Mouse (Mus musculus) midbrain, embryonic 14.5 days (tissue): Measurements from ENCODE around the gene Naaa. TPM values are rescaled to one million over a fixed set of nuclear protein-coding genes. Genes with fewer than 3 reads are reported as not detected.

Source experiments
- ATAC-seq: fragments of 200-750 bp; cut with Nextera tagmentation; 2 replicates; pipeline ENCODE4 v1.8.0; 2017; ENCODE audit warnings: moderate number of reproducible peaks, moderate library complexity; ENCODE audit not compliant: low FRiP score, low TSS enrichment
- DNase-seq: peaks from one replicate; pipeline ENCODE4 v3.0.0-alpha.2; 2015
- H3K27ac ChIP-seq: fragments of 300-500 bp; sonication (generic); replicated peaks from 2 replicates; pipeline ENCODE4 v1.5.1; 2014; ENCODE audit warnings: mild to moderate bottlenecking, low read depth, low read length, moderate library complexity
- H3K27me3 ChIP-seq: fragments of 300-500 bp; sonication (generic); 2 replicates; pipeline ENCODE4 v1.6.1; 2014; ENCODE audit warnings: low read length, control low read depth, mixed read lengths; ENCODE audit not compliant: control insufficient read depth, insufficient read depth
- H3K36me3 ChIP-seq: fragments of 300-500 bp; sonication (generic); 2 replicates; pipeline ENCODE4 v1.6.1; 2014; ENCODE audit warnings: low read length, control low read depth; ENCODE audit not compliant: control insufficient read depth, insufficient read depth
- H3K4me1 ChIP-seq: fragments of 300-500 bp; sonication (generic); 2 replicates; pipeline ENCODE4 v1.6.1; 2014; ENCODE audit warnings: mild to moderate bottlenecking, antibody characterized with exemption, low read length, control low read depth; ENCODE audit not compliant: control insufficient read depth, insufficient read depth
- H3K4me2 ChIP-seq: fragments of 300-500 bp; sonication (generic); 2 replicates; pipeline ENCODE4 v1.6.1; 2014; ENCODE audit warnings: mild to moderate bottlenecking, low read length, moderate library complexity
- H3K4me3 ChIP-seq: fragments of 300-500 bp; sonication (generic); replicated peaks from 2 replicates; pipeline ENCODE4 v1.5.1; 2014; ENCODE audit warnings: low read depth, low read length
- H3K9ac ChIP-seq: fragments of 300-500 bp; sonication (generic); replicated peaks from 2 replicates; pipeline ENCODE4 v1.6.1; 2014; ENCODE audit warnings: mild to moderate bottlenecking, low read length, moderate library complexity
- H3K9me3 ChIP-seq: fragments of 300-500 bp; sonication (generic); 2 replicates; pipeline ENCODE4 v1.6.1; 2016; ENCODE audit warnings: low read length, control low read depth, mixed read lengths; ENCODE audit not compliant: control insufficient read depth
- WGBS: fragments of 180-500 bp; shearing (Covaris S2); extraction: QIAGEN DNeasy Blood & Tissue Kit; methylation state at CpG from one replicate; pipeline ENCODE4 v1.1.7; 2014; 5-methylcytosine and 5-hydroxymethylcytosine counted together
- polyA plus RNA-seq: library from polyadenylated mRNA; unstranded; fragments of >200 nt; fragmentation: Nextera tagmentation; extraction: Ambion mirVana; gene quantifications from 2 replicates; pipeline ENCODE4 v1.2.1, GENCODE M21; 2014

Gene Naaa
- 15.2 and 17.4 TPM in 2 replicates for polyA plus RNA-seq

DNA sequence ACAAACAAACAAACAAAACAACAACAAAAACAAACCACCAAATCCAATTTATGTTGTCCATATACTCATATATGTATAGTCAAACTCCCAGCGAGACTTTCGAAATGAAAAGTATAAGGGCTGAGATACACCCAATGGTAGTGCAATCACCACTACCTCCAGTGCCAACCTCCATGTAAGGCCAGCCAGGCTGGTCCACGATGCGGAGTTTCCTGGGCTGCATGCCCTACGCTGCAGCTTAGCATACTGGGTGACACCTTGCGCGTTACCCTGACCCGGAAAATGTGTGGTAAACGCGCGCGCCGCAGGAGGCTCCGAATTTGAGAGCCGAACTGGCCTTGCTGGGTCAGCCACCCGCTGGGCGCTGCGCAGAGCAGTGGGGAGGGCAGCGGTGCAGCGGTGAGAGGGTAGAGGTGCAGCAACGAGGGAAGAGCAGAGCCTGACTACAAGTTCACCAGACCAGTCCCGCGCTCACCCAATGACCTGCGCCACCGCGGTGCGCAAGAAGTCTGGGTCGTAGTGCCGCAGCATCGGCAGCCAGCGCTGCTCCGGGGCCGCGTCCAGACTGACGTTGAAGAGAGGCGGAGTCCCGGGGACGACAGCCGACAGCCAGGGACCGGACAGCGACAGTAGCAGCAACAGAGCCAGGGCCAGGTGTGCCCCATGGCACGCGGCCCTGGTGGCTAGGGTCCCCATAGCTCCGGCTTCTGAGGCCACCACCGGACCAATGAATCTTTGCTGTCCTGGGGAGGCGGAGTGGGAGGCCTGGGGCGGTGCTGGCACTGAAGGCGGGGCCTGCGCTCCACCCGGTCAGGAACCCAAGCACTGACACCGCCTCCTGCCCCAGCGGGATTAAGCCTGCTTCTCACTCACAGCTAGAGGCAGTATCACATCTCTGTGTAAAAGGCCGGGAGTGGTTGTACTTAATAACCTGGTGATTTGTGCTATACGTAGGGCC, at the start of gene Naaa:
Gene Naaa, minus strand, starts transcription at position 734 of the 958 bp plus-strand sequence.
- Histone ChIP-seq H3K36me3 (no peaks in the 10 kb centered on the region), H3K27me3 (no peaks in the 10 kb centered on the region; the same call in 1 of the 2 replicates), H3K27ac (peak within 1 kb of the TSS; percentile 49), H3K4me3 (peak within 1 kb of the TSS; percentile 58), H3K9ac (peak within 1 kb of the TSS; percentile 61), H3K9me3 (no peaks in the 10 kb centered on the region), H3K4me1 (peaks cover 7% of the 10 kb centered on the region), H3K4me2 (peak within 1 kb of the TSS; percentile 87)
- WGBS, result 3% methylated on average over 54 of the region's 54 CpGs
- DNase-seq (peak; percentile 83), ATAC-seq (peak; percentile 86)

DNA sequence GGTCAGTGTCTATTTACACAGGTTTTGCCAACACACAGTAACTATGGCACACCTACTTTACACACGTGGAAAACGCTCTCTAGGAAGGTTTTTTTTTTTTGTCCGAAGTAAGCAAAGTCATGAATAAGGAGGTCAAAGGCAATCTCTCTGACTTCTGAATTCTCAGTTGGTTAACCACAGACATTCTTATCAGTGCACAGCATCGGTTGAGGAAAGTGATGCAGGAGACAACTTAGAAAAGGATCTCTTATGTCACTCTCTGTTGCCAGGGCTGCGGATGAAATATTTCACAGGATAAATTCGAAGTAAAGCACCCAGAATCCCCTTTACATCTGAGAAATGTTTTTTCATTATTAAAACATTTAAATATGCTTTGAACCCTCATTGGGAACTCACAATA, 49.4 kb upstream of the Naaa start:
- Histone ChIP-seq H3K27ac (no peak overlapping the region), H3K9ac (no peak overlapping the region), H3K27me3 (no peaks in the 10 kb centered on the region), H3K36me3 (no peaks in the 10 kb centered on the region), H3K4me2 (no peak overlapping the region), H3K4me1 (no peaks in the 10 kb centered on the region), H3K4me3 (no peak overlapping the region), H3K9me3 (no peaks in the 10 kb centered on the region)
- 87% methylated on average over 6 of the region's 6 CpGs for WGBS
- no peak for ATAC-seq
- DNase-seq, result no peak

DNA sequence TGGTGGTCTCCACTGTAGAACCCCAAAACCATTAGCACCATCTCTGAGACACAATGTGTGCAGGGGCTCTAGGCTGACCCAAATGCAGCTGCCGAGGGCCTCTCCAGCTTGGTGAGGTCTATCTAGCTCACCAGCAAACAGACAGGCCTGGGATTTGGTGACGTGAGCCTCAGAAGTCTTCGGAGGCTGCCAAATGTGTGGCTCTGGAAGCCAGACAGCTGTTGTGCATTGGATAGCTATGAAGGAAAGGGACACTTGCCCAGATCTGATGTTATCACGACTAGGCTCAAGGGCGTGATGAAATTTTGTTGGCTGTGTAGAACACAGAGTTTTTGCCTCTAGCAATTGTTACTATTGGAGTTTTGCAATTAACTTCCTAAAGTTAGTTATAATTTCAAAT, 45.3 kb upstream of the Naaa start:
- Histone ChIP-seq H3K9me3 (no peaks in the 10 kb centered on the region), H3K9ac (no peak overlapping the region), H3K36me3 (no peaks in the 10 kb centered on the region), H3K27ac (no peak overlapping the region), H3K4me3 (no peak overlapping the region), H3K27me3 (no peaks in the 10 kb centered on the region), H3K4me2 (no peak overlapping the region), H3K4me1 (no peaks in the 10 kb centered on the region)
- 91% methylated on average over 5 of the region's 5 CpGs for WGBS
- DNase-seq (no peak), ATAC-seq (no peak)

DNA sequence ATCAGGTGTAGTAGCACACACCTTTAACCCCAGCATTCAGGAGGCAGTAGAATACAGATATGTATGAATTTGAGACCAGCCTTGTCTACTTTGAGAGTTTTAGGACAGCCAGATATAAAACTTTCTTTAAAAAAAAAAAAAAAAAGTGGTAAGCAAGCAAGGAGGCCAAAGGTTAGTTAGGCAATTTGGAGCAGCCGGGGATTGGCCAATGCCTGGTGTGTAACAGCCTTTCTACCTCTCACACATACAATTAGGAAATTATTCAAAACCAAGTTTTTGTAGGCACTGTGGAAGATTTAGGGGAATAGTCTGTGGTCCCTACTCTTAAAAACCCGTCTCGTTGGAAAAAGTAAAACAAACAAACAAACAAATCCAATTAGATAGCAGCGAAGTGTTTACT, 44.6 kb upstream of the Naaa start:
- DNase-seq, result no peak
- Histone ChIP-seq H3K9me3 (no peaks in the 10 kb centered on the region), H3K4me2 (no peak overlapping the region), H3K27me3 (no peaks in the 10 kb centered on the region), H3K27ac (no peak overlapping the region), H3K4me3 (no peak overlapping the region), H3K4me1 (no peaks in the 10 kb centered on the region), H3K9ac (no peak overlapping the region), H3K36me3 (no peaks in the 10 kb centered on the region)
- ATAC-seq, result no peak
- 87% methylated on average over 4 of the region's 4 CpGs for WGBS

DNA sequence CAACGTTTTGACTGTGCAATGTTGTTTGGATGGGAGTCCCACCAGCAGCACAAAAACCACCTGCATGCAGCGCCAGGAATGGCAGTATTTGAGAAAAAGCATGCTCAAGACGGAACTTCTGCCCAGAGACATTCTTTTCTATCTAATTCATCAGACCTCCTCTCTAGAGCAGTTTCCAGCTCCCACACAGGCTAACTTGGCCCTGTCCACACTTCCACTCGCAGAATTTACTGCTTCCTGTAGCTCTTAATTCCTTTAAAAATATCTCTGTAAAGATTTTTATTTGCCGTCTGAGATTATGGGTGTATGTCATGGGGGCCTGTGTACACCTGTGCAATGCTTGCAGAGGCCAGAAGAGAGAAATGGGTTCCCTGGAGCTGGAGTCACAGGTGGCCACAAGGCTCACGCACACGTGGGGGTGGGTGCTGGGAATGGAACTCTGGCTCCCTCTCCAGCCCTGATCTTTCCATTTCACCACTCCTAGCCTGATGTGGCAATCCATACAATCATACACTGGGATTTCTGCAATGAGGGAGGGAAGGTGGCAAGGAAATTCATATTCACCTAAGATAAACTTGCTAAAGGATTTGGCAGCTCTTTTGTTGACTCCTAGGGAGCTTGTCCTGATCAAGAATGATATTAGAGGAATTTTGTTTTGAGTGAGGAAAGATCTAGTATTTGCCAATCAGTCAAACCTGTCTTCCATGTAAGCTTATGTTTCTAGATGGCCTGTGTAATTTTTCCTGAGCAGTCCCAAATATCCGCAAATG, 43.8 kb upstream of the Naaa start:
- no peaks in the 10 kb centered on the region for H3K4me1 ChIP-seq
- H3K9me3 ChIP-seq, result no peaks in the 10 kb centered on the region
- 79% methylated on average over 8 of the region's 8 CpGs for whole genome bisulfite sequencing
- DNase-seq (no peak), ATAC-seq (no peak)
- H3K36me3 ChIP-seq, result no peaks in the 10 kb centered on the region
- no peaks in the 10 kb centered on the region for H3K27me3 ChIP-seq
- no peak overlapping the region for H3K4me2 ChIP-seq
- H3K9ac ChIP-seq, result no peak overlapping the region
- H3K4me3 ChIP-seq, result no peak overlapping the region
- H3K27ac ChIP-seq, result no peak overlapping the region

DNA sequence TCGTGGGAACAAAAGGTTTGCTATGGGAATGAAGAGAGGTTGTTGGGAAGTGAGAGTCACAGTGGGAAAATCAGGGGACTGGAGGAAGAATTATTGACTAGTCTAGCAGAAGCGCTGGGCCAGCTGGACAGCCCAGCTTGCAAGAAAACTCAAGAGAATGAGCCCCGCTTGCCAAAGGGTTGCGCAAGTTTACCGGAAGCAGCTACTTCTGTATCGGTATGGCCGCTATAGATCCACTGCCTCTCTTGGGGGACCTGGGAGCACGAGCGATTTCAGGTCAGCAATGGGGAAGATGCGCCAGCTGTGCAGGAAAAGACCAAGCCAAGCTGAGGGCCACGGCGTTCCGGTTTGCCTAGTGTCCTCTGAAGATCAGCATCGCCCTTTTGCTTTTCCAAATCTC, 40.6 kb upstream of the Naaa start:
- Histone ChIP-seq H3K9me3 (no peaks in the 10 kb centered on the region), H3K9ac (no peak overlapping the region), H3K27me3 (no peaks in the 10 kb centered on the region), H3K4me1 (no peaks in the 10 kb centered on the region), H3K4me3 (no peak overlapping the region), H3K36me3 (no peaks in the 10 kb centered on the region), H3K4me2 (no peak overlapping the region), H3K27ac (no peak overlapping the region)
- no peak for ATAC-seq
- 93% methylated on average over 14 of the region's 14 CpGs for WGBS
- DNase-seq, result no peak

DNA sequence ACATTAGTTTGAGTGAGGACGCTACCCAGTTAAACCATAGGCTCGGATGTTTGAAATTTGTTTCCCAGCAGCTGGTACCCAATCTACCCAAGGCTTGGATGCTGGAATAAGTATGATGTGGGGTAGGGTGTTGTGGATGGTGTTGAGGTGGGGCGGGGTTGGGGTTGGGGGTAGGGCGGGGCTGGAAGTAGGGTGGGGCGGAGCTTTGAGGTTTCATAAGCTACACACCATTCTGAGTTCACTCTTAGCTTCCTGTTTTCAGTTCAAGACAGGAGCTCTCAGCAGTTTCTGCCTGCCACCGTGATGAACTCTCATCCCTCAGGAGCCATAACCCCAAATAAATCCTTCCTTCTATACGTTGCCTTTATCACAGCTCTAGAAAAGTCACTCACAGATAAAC, 40.1 kb upstream of the Naaa start:
- Histone ChIP-seq H3K27ac (no peak overlapping the region), H3K9me3 (no peaks in the 10 kb centered on the region), H3K4me3 (no peak overlapping the region), H3K27me3 (no peaks in the 10 kb centered on the region), H3K4me1 (no peaks in the 10 kb centered on the region), H3K4me2 (no peak overlapping the region), H3K9ac (no peak overlapping the region), H3K36me3 (no peaks in the 10 kb centered on the region)
- no peak for ATAC-seq
- WGBS, result 91% methylated on average over 7 of the region's 7 CpGs
- DNase-seq, result no peak

DNA sequence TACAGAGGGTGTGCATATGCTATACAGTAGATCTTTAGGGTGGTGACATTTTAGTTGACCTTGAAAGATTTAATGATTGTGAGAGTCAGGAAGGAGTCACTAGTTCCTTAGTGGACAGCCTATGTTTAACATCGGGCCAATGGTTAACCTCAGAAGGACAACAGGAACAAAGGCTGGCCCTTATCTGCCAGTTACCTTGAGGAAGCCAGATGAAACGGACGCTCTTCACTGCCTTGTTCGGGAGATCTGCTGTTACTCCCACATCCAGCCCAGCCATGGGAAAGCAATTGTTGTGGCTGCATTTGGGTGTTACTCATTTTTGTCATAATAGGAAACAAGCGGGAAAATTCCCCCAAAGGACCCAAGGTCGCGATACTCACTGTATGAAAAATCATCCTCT, 35.8 kb upstream of the Naaa start:
- Histone ChIP-seq H3K9me3 (no peaks in the 10 kb centered on the region), H3K9ac (no peak overlapping the region), H3K36me3 (no peaks in the 10 kb centered on the region), H3K4me1 (peaks cover 6% of the 10 kb centered on the region), H3K4me3 (no peak overlapping the region), H3K27me3 (no peaks in the 10 kb centered on the region), H3K27ac (no peak overlapping the region), H3K4me2 (no peak overlapping the region)
- WGBS, result 80% methylated on average over 7 of the region's 7 CpGs
- DNase-seq (no peak), ATAC-seq (no peak)
